Mouse (Mus musculus) yolk sac, embryonic 10.5 days (tissue): ENCODE data around the gene Gm14190.
"Not testable (repeated sequence)": the region's sequence is repeated elsewhere in the genome, so short reads cannot be mapped to it uniquely, and the experiment has no call there.

ENCODE experiments used
- DNase-seq: peaks from one replicate; pipeline ENCODE4 v3.0.0-alpha.2; 2017; ENCODE audit warnings: low spot score

The Gm14190 gene

GRCm38 (mm10) chr11:99690463-99690862 is at the start of gene Gm14190:
Gm14190 (minus strand) TSS chr11:99690740.
- DNase-seq: no peak

- DNase-seq: no peak
These were observed 43.6 kb upstream of the Gm14190 start, which contains the start of gene Gm14180 for GRCm38 (mm10) chr11:99734190-99734589. Gm14180 (minus strand) TSS chr11:99734290.

- DNase-seq: no peak
These were observed 33.5 kb upstream of the Gm14190 start for GRCm38 (mm10) chr11:99724061-99724460.

DNA sequence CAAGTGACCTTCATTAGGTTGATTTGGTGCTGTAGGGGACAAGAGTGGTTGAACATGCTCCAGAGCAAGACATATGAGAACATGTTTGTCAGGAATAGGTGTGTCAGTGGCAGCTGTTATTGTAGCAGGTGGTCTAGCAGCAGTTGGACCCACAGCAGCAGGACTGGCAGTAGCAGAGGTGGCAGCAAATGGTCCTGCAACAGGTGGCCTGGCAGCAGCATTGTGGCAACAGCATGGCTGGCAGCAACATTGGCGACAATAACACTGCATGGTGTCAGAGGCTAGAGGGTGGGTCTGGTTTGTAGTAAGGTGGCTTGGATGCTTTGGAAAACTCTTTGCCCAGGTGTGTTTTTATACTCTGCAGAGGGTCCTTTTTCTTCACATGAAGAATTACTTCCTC is 28.2 kb upstream of the Gm14190 start:
- DNase-seq: no peak

- DNase-seq: not testable (repeated sequence)
These were observed 5.3 kb downstream of the Gm14190 start for GRCm38 (mm10) chr11:99685235-99685634.

- DNase-seq: no peak
These were observed 7.1 kb downstream of the Gm14190 start for GRCm38 (mm10) chr11:99683481-99683880.

DNA sequence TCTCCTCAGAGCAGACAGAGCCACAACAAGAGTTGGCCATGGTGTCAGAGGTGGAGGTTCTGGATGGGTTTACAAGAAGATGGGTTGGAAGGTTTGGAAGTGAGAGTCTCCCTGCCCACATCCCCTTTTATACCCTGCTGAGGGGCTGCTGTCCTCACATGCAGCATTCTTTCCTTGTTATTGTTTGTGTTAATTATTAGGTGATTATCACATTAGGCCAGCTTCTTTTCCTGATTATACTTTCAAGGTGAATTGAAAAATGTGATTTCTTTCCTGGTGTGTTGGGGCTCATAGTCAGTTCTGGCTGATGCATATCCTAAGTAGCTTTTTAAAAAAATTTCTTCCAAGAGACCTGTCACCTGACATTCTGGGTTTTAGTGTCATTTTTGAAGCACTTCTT is 24.7 kb downstream of the Gm14190 start, which contains the start of gene Krtap4-6:
TSS of gene Krtap4-6 (minus strand) at position 101 of the 400 bp plus-strand sequence.
- DNase-seq: no peak

DNA sequence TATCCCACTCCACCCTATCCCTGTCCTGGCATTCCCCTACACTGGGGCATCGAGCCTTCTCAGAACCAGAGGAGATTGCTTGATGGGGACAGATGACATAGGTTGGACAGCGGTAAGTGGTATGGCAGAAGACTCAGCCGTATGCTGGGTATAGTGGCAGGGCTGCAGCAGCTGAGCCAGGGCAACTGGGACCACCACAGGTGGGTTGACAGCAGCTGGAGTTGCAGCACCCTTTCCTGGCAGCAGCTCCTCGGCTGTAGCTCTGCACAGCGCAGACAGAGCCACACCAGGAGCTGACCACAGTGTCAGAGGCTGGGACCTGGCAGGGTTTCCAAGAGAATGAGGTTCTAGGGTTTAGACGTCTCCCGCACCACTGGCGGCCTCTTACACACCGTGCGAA is 27.7 kb downstream of the Gm14190 start:
- no peak for DNase-seq

GRCm38 (mm10) chr11:99659256-99659655 is 31.3 kb downstream of the Gm14190 start:
- no peak for DNase-seq

DNA sequence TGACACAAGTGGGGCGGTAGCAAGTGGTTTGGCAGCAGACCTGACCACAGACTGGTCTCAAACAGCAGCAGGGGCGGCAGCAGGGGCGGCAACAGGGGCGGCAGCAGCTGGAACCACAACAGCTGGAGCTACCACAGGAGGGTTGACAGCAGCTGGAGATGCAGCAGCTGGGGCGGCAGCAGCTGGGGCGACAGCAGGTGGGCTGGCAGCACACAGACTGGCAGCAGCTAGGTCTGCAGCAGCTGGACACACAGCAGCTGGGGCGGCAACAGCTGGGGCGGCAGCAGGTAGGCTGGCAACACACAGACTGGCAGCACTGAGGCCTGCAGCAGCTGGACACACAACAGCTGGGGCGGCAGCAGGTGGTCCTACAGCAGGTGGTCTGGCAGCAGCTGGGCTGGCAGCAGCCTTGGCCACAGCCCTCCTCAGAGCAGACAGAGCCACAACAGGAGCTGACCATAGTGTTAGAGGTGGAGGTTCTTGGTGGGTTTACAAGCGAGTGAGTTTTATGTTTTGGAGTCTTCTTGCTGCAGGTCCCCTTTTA is 32.0 kb downstream of the Gm14190 start, which contains the start of gene Gm11563:
TSS of gene Gm11563 (minus strand) at position 494 of the 544 bp plus-strand sequence.
- not testable (repeated sequence) for DNase-seq

GRCm38 (mm10) chr11:99657051-99657450 is 33.5 kb downstream of the Gm14190 start:
- DNase-seq: no peak

- DNase-seq: no peak
These were observed 40.4 kb downstream of the Gm14190 start, which contains the start of gene Gm11555 for GRCm38 (mm10) chr11:99650136-99650535. Gm11555 (minus strand) TSS chr11:99650236.

GRCm38 (mm10) chr11:99646444-99646843 is 44.1 kb downstream of the Gm14190 start:
- no peak for DNase-seq

DNA sequence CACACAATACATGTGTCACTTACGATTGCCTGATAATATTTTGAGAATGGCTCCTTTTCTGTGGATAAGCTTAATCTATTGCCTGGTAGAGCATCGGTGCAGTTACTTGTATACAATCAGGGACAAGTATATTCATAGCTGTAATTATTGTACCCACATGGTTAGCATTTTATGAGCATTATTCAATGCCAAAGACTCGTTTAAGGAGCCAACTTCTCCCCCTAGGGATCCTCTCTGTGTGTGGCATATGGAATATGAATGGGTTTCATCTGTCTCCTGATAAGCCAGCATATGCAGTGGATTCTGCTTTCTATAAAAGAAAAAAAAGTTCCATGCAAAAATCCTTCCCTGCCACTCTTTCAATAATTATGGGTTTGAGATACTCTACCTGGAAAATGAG is 46.2 kb downstream of the Gm14190 start:
- no peak for DNase-seq

DNA sequence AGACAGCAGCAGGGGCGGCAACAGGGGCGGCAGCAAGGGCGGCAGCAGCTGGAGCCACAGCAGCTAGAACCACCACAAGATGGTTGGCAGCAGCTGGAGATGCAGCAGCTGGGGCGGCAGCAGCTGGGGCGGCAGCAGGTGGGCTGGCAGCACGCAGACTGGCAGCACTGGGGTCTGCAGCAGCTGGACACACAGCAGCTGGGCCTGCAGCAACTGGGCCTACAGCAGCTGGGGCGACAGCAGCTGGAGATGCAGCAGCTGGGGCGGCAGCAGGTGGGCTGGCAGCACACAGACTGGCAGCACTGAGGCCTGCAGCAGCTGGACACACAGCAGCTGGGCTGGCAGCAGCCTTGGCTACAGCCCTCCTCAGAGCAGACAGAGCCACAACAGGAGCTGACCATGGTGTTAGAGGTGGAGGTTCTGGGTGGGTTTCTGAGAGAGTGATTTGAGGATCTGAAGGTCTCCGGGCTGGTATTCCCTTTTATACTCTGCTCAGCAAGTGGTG is 46.9 kb downstream of the Gm14190 start, which contains the start of gene Krtap4-7:
TSS of gene Krtap4-7 (minus strand) at position 455 of the 505 bp plus-strand sequence.
- DNase-seq: not testable (repeated sequence)

DNA sequence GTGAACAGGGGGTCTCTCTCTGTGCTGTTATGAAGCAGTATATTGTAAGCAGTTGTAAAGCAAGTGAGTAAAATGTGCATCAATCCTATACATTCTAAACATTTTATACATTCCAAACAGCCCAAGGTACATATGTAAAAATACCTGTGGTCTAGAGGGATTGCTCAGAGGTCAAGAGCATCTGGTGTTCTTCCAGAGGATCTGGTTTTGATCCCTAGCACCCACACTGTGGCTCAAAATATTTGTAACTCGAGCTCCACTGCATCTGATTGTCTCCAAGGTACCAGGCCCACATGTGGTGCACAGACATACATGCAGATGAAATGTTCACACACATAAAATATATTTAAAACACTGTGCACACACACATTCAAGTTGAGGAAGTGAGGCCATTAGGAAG is 49.6 kb downstream of the Gm14190 start:
- no peak for DNase-seq
